Mouse (Mus musculus) heart, postnatal 10 days (tissue): ENCODE data around the gene Map2k1. TPM values are rescaled to one million over a fixed set of nuclear protein-coding genes. Genes with fewer than 3 reads are reported as not detected.
"Not testable (repeated sequence)": the region's sequence is repeated elsewhere in the genome, so short reads cannot be mapped to it uniquely, and the experiment has no call there.

Experiments
- DNase-seq, 2 experiments: peaks; one replicate each; pipeline ENCODE4 v3.0.0; 2021
- intact Hi-C: fragments of 180-260 bp; cut with DNase I; formaldehyde crosslinking; loops from one replicate; pipeline ENCODE4 v1.15.1; 2025
- microRNA-seq, 2 experiments: library from miRNA; unstranded; fragments of <30 nt; microRNA quantifications; one replicate each; pipeline ENCODE4 v1.2.0; 2022
- total RNA-seq, 2 experiments: library from RNA; stranded (reverse); gene quantifications; 2 replicates each; pipeline ENCODE4 v1.2.3; 2021

The Map2k1 gene
- total RNA-seq, 2 experiments from 2014 or later: 59.6 to 65.1 TPM

- intact Hi-C loops: no loop called here
- peak; percentile 85 to 89 for DNase-seq
Observed at GRCm38 (mm10) chr9:64172816-64173665, 80.4 kb downstream of the Map2k1 start, which contains the start of the genes Zwilch and Rpl4. Gene Zwilch (minus strand): TSS chr9:64173104. Gene Rpl4 (plus strand): TSS chr9:64173375.

- no peak for DNase-seq
- intact Hi-C loops: no loop called here
Observed at GRCm38 (mm10) chr9:64172145-64172815, 81.2 kb downstream of the Map2k1 start.

GRCm38 (mm10) chr9:64169967-64170366, 83.5 kb downstream of the Map2k1 start:
- intact Hi-C loops, DNase-seq: not testable (repeated sequence)

GRCm38 (mm10) chr9:64160471-64160870, 93.0 kb downstream of the Map2k1 start:
- intact Hi-C loops: no loop called here
- no peak for DNase-seq

GRCm38 (mm10) chr9:64156641-64157040, 96.8 kb downstream of the Map2k1 start:
- intact Hi-C loops: no loop called here
- no peak for DNase-seq

- no peak for DNase-seq
- intact Hi-C loops: no loop called here
Observed at GRCm38 (mm10) chr9:64139879-64140278, 113.6 kb downstream of the Map2k1 start.

- peak; percentile 49 to 73 for DNase-seq
- intact Hi-C loops: loop anchor here (1.0 kb wide), 1 partner anchor 133 kb away; no protein-coding TSS in a partner anchor
Observed at GRCm38 (mm10) chr9:64138896-64139295, 114.5 kb downstream of the Map2k1 start.

Small RNAs within 50 kb of the gene (microRNA-seq; reads per million reads assigned to microRNA genes)
- 0 reads per million in 2 experiments for gene Gm24106

Other genes with a start within 250 kb of the Map2k1 start
- 10 to 100 TPM; 16.1 to 19.4 TPM for gene Smad6, start 231.6 kb downstream of the Map2k1 start, total RNA-seq
- under 1 TPM in 1 of 2 experiments, not detected in 1; 0.26 TPM for gene Lctl, start 136.5 kb downstream of the Map2k1 start, total RNA-seq
- gene Zwilch, start 80.5 kb downstream of the Map2k1 start, total RNA-seq: 1 to 10 TPM; 5.8 to 8.1 TPM
- 100 to 1,000 TPM; 625 to 646 TPM for gene Rpl4, start 80.3 kb downstream of the Map2k1 start, total RNA-seq
- 10 to 100 TPM; 19.9 to 24.2 TPM for gene Snapc5, start 74.4 kb downstream of the Map2k1 start, total RNA-seq
- gene Uchl4, start 18.4 kb downstream of the Map2k1 start, total RNA-seq: 1 to 10 TPM; 2.1 to 2.2 TPM
- 10 to 100 TPM; 26.6 to 28.9 TPM for gene Tipin, start 27.9 kb upstream of the Map2k1 start, total RNA-seq
- gene Dis3l, start 87.7 kb upstream of the Map2k1 start, total RNA-seq: 10 to 100 TPM; 17.4 to 21.3 TPM
- 1 to 10 TPM; 3.3 to 4.2 TPM for gene Megf11, start 132.0 kb upstream of the Map2k1 start, total RNA-seq